Mouse (Mus musculus): ENCODE data around the gene Dtx1.

Gene Dtx1

GRCm38 (mm10) chr5:120643365-120644085 lies 68.2 kb downstream of the Dtx1 start:
- DNase-seq (ENCODE audit: low spot score in 2 of 2): no peak

- DNase-seq (ENCODE audit: low spot score in 2 of 2): no peak
These were observed 71.6 kb downstream of the Dtx1 start for GRCm38 (mm10) chr5:120640094-120640493.

GRCm38 (mm10) chr5:120635633-120636032 lies 76.1 kb downstream of the Dtx1 start:
- DNase-seq (ENCODE audit: low spot score in 2 of 2): no peak

GRCm38 (mm10) chr5:120634860-120635259 lies 76.9 kb downstream of the Dtx1 start:
- DNase-seq (ENCODE audit: low spot score in 2 of 2): no peak

- DNase-seq (ENCODE audit: low spot score in 2 of 2): no peak
These were observed 77.6 kb downstream of the Dtx1 start, which contains the start of gene Cfap73 for GRCm38 (mm10) chr5:120634131-120634530. TSS of gene Cfap73 (minus strand) at chr5:120634235.

GRCm38 (mm10) chr5:120631892-120632291 lies 79.8 kb downstream of the Dtx1 start:
- DNase-seq (ENCODE audit: low spot score in 2 of 2): no peak

- no peak for DNase-seq (ENCODE audit: low spot score in 2 of 2)
These were observed 80.6 kb downstream of the Dtx1 start for GRCm38 (mm10) chr5:120631128-120631527.
